Mouse (Mus musculus) right cerebral cortex, postnatal 10 days (tissue): ENCODE results near the gene Tbc1d16.

Experiments
- DNase-seq, 2 experiments: peaks; one replicate each; pipeline ENCODE4 v3.0.0; 2021; ENCODE audit warnings: low spot score in 2 of 2

Gene Tbc1d16

DNA sequence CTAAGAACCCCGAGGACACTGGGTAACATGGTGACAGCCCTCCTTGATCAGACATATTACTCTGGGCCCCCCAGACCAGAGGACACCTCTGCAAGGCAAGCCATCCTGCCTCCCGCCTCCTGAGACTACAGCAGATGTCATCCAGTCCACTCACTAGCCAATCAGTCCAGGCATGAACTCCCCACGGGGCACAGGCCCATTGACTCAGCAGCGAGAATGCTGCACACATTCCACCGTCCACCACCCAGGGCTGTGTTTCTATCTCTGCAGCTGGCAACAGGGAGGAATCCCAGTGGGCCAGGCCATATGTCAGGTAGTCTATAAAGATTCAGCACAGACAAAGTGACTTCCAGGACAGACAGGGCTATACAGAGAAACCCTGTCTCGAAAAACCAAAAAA lies 20.3 kb downstream of the Tbc1d16 start:
- no peak for DNase-seq

DNA sequence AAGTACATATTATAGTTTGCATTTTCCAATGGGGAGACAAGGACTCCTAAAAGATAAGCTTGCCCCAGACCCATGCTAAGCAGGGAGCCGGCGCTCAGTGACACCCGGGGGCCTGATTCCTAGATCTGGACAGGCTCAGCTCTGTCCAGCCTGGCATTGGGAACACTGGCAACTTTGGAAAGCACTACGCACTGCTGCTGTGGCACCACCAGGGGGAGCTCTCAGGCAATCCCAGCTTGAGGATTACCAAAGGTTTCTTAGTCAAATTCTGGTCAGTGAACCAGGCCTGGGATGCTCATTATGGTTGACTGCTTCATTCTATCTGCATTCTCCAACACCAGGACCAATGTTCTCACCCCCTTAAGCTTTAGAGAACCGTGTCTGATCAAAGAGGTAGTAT lies 21.7 kb downstream of the Tbc1d16 start:
- DNase-seq, result peak in 1 of 2 experiments; percentile 68

DNA sequence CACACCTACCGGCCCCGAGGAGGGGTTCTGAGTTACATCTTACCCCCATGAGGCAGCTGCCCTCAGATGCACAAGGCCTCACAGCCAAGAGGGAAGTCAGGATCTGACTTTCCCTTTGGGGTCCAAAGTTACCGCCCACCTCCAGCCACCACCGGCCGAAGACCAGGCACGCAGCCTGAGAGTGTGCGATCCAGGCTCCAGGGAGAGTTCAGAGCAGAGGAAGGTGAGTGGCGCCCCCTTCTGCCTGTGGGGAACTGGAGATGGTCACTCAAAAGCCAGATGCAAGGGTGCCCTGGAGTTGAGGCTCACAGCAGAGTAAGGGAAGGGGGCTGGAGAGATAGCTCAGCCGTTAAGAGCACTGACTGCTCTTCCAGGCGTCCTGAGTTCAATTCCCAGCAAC lies 22.6 kb downstream of the Tbc1d16 start:
- no peak for DNase-seq

DNA sequence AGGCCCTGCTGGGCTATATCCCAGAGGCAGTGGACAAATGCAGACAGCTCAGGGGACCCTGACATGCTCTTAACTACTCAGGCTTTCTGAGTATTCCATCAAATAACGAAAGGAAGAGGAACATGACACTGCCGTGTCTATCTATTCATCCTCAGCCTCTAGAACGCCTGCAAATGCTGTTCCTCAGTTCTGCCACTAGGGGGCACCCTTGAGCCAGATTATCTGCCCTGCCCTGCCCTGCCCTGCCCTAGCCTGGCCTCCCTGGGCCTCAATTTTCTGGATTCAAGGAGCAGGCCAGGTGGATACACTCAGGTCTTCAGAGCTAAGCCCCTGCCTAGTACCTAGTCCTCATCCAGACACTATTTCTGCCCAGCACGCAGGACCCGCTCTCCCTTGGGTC lies 24.9 kb downstream of the Tbc1d16 start:
- DNase-seq, result no peak

DNA sequence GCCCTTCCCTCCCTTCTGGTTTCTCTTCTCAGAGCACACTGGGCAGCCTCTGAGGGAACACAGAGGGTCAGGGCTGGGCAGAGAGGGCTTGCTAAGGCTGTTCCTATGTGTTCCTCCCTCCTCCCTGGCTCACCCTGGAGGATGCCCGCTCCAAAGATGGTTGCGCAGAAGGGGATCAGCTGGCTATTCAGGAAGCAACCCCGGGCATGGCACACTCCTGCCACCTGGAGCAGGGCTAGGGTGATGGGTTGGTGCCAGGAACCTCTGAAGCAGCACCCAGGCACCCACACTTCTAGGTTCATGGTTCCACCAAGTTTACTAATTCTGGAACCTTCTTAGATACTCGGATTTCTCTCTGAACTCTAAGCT lies 29.1 kb downstream of the Tbc1d16 start:
- no peak for DNase-seq

DNA sequence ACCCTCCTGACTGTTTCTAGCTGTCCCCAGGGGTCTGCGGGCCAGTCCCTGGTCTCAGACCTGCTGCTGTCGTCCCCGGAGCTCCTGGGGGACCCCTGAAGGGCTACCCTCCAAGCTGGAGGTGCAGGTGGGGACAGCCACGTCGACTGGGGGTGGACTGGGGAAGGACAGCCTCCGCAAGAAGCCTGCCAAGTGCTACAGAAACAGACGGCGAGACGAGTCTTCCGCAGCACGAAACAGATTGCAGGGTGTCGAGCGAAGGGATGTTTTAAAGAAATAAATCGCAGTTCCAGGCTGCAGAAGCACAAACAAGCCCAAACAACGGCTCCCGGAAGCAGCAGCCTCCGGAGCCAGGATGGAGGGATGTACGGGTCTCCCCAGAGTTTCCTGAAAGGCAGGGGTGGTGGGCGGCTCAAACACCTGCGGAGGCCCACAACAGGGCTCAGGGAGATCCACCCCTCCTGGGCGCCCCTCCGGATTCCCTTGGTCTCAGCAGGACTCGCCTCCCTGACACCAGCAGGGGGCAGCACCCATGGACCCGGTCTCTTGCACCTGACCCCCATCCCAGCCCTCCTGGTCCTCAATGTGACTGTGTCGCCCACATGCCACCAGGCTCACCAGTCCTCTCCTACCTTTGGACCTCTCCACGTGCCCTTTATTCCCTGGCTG lies 29.6 kb downstream of the Tbc1d16 start:
- DNase-seq, result peak; percentile 84 to 91

DNA sequence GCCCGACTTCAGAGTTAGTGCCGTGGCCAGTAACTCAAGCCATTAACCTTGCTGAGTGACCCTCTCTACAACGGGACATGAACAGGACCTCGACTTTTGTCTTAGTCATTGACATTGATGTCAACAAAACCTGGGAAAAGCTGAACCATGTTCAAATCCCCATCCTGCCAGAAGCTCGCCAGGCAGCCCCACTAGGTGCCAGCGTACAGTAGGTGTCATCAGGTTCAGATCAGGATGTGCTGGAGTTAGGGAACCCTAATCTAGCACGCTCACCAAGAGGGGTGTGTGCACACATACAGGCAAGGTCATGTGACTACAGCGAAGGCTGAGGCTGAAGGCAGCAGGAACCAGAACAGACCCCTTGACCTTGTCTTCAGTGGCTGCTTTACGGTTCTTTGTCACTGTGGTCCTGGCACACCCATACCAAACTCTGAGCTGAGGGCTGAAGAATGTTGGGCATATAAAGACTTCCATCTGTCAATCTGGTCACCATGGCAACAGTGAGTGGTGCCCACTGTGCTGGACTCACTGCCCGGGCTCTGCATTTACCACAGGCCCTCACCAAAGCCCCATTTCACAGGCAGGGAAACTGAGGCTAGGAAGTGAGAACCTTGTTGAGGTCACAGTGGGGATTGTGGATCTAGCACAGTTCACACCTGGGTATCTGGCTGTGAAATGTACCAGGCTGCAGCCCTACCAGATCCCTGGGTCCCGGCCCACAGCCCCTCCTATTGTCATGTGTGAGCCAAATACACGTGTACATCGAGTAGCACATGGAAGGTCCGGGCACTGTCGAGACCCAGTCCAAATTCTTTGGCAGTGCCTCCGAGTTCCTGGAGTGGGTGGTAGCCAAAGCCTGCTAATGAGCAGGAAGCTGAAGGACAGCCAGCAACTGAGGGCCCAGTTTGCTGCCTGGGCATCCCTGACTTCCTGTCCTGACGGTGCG lies 30.4 kb downstream of the Tbc1d16 start:
- peak; percentile 68 to 73 for DNase-seq

DNA sequence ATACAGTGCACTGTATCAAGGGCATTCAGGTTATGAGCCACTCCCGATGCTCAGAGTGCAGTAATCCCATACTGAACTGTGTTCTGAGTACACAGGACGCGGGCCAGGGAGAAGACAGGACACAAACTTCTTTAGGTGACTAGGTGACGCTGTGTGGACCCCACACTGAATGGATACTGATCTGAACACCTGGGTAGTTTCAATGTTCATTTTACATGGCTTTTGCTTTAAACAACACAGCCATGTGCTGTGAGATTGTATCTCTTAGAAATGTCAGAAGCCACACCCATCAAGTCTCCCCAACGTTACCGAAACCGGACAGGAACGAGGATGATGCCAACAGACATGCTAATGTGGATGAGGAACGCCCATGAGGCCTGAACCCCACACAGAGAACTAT lies 35.7 kb downstream of the Tbc1d16 start:
- DNase-seq, result no peak

DNA sequence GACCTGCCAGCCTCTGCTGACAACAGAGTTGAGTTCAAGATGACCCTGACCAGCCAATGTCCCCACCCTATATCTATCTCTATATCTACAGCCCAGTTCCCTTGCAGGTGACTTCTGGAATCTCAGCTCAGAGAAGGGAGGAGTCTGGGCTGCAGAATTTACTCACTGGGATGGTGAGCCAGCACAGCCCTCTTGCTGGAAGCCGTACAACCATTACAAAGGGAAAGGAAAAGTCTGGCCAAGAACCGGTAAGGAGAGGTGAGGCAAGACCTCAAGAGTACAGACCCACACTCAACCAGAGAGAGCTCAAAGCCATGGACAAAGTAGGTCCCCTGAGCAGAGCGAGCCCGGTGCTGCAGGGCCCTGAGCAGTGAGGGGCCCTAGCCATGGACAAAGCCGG lies 36.1 kb downstream of the Tbc1d16 start:
- DNase-seq, result no peak

DNA sequence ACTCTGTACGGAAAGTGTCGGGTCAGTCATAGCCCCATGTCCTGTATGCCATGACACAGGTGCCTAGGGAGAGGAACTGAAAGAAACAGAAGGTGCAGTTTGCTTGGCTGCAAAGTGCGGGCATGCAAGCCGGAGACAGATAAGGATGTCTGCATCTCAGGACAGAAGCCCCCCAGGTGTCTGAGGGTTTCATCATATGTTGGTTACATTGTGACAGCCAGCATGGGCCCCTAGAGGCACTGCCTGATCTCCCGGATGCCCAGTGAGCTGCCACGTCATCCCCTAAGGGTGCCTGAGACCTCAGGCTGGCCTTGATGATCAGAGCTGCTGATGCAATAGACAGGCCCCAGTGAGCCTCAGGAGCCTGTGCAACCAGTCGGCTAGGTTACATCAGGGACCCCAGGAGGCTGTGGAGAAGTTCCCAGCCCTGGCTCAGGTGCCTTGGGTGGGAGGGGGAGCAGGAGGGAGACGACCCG lies 36.7 kb downstream of the Tbc1d16 start:
- DNase-seq, result no peak

DNA sequence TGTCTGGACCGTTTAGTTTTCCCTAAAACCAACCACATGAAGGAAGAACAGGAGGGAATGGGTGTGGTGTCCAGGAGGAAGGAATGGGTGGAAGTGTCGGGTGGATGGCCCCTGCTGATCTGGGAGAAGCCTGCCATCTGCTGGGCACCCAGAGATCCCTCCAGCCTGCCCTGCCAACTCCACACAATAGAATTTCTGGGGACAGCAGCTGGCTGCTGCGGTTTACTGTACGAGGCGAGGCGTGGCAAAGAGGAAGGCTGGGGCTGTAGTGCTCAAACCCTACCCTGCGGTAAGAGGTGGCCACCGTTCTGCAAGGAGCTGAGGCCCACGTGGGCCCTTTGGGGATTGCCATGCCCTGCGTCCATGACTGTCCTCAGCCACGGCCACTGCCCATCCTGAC lies 37.8 kb downstream of the Tbc1d16 start:
- peak; percentile 67 to 78 for DNase-seq

DNA sequence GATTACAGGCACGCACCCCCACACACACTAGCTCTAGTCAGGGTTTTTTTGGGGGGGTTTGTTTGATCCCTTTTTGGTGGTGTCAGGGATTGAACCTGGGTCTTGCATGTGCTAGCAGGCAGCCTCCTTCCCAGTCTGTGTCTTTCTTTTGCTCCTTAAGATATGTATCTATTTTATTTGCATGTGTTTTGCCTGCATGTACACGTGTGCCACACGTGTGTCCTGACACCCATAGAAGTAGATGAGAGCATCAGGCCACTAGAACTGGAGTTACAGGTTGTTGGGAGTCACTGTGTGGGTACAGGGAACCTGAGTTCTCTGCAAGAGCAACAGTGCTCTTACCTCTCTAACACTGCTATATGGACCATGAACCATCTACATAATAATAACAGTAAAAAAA lies 39.0 kb downstream of the Tbc1d16 start:
- no peak for DNase-seq

DNA sequence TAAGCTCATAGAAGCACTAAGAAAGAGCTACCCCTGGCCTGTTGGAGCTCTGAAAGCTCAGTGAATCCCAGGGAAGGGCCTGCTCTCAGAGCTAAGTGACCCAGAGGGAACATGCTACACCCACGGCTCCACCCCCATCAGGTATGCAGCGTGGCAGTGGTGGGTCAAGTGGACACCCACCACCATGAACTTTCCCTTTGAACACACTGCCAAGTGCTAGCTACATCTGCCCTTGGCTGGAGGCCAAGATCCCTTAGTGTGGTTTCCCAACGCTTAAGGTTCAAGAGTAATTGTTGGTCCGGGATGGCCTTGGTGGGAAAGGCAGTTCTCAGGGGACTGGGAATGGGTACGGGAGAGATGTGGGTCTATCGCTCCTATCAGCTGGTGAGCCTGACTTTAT lies 39.9 kb downstream of the Tbc1d16 start:
- DNase-seq, result peak in 1 of 2 experiments; percentile 47

DNA sequence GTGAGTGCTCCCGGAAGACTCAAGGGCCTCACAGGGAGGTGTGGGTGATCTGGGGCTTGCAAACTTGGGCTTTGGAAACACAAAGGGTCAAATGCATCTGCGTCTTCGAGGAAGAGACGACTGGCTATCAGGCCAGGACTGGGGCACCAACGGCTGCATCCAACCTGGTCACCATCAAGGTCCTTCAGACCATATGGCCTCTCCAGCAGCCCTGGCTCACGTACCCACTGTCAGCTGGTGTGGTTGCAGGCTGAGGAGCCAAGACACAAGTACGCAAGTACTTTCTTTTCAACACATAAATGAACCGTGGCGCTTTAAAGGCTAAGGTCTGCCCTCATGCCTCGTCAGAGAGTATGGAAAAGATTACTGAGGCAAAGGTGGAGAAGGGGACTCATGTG lies 40.5 kb downstream of the Tbc1d16 start:
- no peak for DNase-seq

DNA sequence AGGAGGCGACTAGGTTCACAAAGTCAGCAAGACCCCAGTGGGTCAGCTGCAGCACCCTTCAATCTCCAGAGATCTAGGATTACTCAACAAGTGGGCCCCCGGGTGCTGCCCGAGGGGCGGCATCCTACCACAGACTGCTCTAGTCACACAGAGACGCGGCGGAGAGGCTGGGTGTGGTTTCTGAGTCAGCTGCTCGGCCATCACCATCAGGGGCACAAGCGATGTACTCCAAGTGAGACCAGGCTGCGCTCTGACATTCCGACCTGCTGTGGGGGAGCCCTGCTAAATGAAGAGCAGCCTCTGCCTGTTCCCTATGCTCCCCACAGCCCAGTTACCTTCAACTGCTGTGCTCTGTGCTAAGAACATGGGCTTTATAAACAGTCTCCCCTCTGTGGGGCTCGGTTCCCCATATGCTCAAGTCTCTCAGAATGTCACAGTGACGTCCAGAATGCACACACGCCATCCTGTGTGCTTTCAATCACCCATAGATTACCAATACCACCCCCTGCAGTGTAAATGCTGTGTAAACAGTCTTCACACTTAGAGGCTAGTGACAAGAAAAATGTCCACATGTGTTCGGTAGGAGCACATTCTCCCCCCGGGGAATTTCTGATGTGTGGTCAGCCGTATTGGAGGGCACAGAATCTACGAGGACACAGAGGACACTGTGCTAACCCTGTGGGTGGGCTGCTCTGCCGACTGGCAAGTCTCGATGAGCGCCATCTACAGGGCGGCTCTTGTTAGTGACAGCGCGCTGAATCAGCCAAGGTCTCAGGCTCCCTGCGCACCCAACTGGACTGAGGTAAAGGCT lies 41.1 kb downstream of the Tbc1d16 start:
- DNase-seq, result peak; percentile 68 to 83

DNA sequence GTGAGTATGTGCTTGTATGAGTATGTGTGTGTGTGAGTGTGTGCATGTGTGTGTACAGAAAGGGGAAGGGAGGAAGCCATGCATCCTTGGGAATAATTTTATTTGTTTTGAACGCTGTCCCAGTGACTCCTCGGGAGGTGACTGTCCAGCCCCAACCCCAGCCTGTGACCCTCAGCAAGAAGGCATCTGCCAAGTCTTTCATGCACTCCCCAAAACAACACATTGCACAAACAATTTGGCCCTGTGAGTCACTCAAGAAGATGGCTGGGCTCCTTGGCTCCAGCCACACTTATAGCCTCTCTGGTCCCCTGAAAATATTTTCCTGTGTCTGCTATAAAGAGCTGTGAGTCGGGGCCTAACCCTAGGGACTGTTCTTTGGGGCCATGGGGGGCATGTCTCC lies 41.9 kb downstream of the Tbc1d16 start:
- no peak for DNase-seq

DNA sequence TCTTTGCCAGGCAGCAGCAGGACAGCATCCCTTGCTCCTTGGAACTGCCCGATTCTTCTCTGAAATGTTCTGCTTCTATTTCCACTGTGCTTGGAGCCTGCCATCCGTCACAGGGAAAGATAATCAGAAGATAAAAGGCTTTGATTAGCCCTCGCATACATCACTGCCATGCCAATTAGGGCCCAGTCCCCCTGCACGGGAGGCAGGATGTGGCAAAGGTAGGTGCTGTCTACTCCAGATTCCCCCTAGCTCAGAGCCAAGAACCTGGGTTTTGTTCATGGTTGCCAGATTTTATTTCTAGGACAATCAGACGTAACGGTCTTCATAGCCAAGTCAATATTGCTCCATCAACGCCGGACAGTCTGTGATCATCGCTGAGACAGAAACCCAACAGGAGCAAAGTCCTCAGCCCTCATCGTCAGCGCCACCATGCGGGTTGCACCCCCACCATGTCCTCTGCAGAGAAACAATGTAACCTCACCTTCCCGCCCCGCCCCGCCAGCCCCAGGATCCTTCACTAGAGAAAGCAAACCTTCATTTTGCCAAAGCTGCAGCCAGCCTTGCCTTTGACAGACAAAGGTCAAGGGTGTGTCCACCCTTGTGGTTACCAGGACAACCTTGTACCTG lies 44.5 kb downstream of the Tbc1d16 start:
- DNase-seq, result no peak

DNA sequence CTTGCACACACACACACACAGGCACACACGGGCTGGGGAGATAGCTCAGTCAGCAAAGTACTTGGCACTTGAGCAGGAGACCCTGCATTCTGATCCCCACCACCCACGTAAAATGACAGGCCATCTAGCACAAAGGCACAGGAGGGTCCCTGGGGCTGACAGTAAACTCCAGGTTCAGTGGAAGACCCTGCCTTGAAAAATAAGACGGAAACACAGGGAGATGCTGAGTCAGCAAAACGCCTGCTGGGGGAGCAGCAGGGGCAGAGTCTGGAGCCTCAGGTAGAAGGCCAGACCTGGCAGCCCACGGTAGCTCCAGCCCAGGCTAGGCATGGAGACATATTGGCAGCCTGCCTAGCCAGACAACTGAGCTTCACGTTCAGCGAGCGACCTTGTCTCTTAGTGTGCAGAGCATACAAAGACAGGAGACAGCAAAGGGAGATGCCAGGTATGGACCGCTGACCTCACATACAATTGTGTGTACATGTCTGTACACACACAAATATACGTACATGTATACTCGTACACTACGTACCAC lies 46.4 kb downstream of the Tbc1d16 start:
- DNase-seq, result no peak

DNA sequence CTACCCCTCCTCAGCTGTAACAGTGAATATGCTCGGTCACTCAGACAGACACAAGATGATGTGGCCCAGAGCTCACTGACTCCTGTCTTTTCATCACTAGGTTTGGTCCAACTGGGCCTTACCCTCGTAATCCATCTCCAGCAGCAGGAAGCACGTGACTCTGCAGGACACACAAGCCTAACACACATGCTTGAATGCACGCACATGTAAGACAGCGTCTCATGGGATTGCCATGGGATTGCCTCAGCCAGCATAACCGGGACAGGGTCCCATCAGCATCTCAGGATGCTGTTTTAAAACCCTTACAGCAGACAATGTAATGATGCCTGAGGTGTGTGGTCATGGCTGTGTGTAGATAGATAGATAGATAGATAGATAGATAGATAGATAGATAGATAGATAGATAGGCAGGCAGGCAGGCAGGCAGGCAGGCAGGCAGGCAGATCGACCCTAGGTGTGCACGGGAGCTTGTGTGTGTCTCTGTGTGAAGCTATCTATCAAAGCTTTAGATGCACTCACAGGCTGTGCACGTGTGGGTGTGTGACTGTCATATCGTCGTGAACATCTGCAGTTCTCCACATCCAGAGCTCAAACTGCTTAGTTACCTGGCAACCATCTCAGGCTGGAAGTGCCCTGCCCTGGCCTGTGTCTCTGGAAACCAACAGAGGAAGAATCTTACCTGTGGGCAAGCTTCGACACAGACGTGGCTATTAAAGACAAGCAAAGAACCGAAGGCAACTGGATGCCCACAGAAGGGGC lies 47.3 kb downstream of the Tbc1d16 start:
- DNase-seq, result peak; percentile 57 to 62

DNA sequence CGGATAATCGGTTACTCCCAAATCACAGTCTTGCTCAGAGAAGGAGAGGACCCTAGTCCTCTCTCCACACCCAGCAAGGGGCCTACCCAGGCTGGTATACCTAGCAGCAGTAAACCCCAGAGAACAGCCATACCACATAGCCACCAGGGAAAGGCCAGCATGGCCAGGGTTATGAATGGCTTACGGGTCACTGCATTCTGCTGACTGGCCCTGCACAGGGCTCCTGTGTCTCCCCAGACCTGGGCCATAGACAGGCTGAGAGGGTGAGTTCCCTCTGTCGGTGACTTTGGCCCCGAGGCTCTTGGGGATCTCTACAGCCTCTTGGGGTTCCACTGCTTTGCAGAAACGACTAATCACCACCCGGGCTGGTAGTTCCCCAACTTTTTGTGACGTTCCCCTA lies 50.0 kb downstream of the Tbc1d16 start:
- no peak for DNase-seq
